Mouse (Mus musculus): Measurements from ENCODE around the gene Prcd. TPM values are rescaled to one million over a fixed set of nuclear protein-coding genes. Genes with fewer than 3 reads are reported as not detected.

The Prcd gene
- total and polyA plus RNA-seq, 2 experiments from 2014 or later = 2.5 TPM; not detected in 1

- DNase-seq (ENCODE audit: low spot score) (no peak), ATAC-seq (ENCODE audit: insufficient read depth, low read depth) (no peak)
- Histone ChIP-seq H3K9ac (replicated peaks; ENCODE audit: low read depth, low read length) (no peak overlapping the region), H3K9me3 (replicated peaks; ENCODE audit: control insufficient read depth, low read length) (no peaks in the 10 kb centered on the region), H3K36me3 (replicated peaks; ENCODE audit: control insufficient read depth, insufficient read depth, low read length) (peaks cover 61% of the 10 kb centered on the region), H3K4me2 (ENCODE audit: low read depth, low read length) (no peak overlapping the region), H3K4me1 (ENCODE audit: control insufficient read depth, insufficient read depth) (peaks cover 28% of the 10 kb centered on the region), H3K27ac (ENCODE audit: low read depth) (no peak overlapping the region), H3K4me3 (ENCODE audit: low read depth, low read length) (no peak overlapping the region), H3K27me3 (ENCODE audit: control insufficient read depth, insufficient read depth, low read length) (no peaks in the 10 kb centered on the region)
- no peak for TF ChIP-seq CTCF (IDR thresholded peaks at IDR 0.05; ENCODE audit: low read depth)
- TF ChIP-seq EP300 (IDR thresholded peaks at IDR 0.05; ENCODE audit: low read depth) = no peak
- WGBS = 81% methylated on average over 14 of the region's 14 CpGs
These were observed 23.0 kb downstream of the Prcd start for GRCm38 (mm10) chr11:116676175-116676976.

GRCm38 (mm10) chr11:116677711-116678441 is 24.5 kb downstream of the Prcd start:
- Histone ChIP-seq H3K4me2 (ENCODE audit: low read depth, low read length) (no peak overlapping the region), H3K27me3 (ENCODE audit: control insufficient read depth, insufficient read depth, low read length) (no peaks in the 10 kb centered on the region), H3K9me3 (replicated peaks; ENCODE audit: control insufficient read depth, low read length) (no peaks in the 10 kb centered on the region), H3K27ac (ENCODE audit: low read depth) (no peak overlapping the region), H3K9ac (replicated peaks; ENCODE audit: low read depth, low read length) (no peak overlapping the region), H3K36me3 (replicated peaks; ENCODE audit: control insufficient read depth, insufficient read depth, low read length) (peaks cover 66% of the 10 kb centered on the region), H3K4me1 (ENCODE audit: control insufficient read depth, insufficient read depth) (peaks cover 18% of the 10 kb centered on the region), H3K4me3 (ENCODE audit: low read depth, low read length) (no peak overlapping the region)
- WGBS = 74% methylated on average over 8 of the region's 8 CpGs
- ATAC-seq (ENCODE audit: insufficient read depth, low read depth) (no peak), DNase-seq (ENCODE audit: low spot score) (no peak)
- TF ChIP-seq EP300 (IDR thresholded peaks at IDR 0.05; ENCODE audit: low read depth) = no peak
- TF ChIP-seq CTCF (IDR thresholded peaks at IDR 0.05; ENCODE audit: low read depth) = no peak

DNA sequence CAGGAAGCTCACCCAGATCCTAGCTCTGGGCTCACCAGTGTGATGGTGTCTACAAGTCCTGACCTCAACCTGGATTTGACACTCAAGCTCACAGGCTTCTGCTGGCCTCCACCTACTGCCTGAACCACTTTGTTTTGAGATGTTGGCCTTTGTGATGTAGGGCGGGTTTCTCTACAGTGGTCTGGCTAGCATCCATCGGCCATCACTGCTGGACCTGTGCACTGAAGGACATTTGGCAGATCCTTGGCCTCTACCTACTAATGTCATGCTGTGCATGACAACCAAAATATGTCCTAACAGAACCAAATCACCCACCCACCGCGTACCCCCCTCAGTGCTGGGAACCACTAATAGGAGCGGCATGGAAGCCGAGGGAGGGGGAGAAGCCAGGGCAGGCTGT is 25.8 kb downstream of the Prcd start:
- 85% methylated on average over 6 of the region's 6 CpGs for WGBS
- peaks cover 55% of the 10 kb centered on the region for H3K36me3 ChIP-seq (replicated peaks; ENCODE audit: control insufficient read depth, insufficient read depth, low read length)
- no peak for ATAC-seq (ENCODE audit: insufficient read depth, low read depth)
- H3K9ac ChIP-seq (replicated peaks; ENCODE audit: low read depth, low read length) = no peak overlapping the region
- H3K4me2 ChIP-seq (ENCODE audit: low read depth, low read length) = no peak overlapping the region
- H3K4me1 ChIP-seq (ENCODE audit: control insufficient read depth, insufficient read depth) = peaks cover 12% of the 10 kb centered on the region
- TF ChIP-seq CTCF (IDR thresholded peaks at IDR 0.05; ENCODE audit: low read depth) (no peak), EP300 (IDR thresholded peaks at IDR 0.05; ENCODE audit: low read depth) (no peak)
- H3K27me3 ChIP-seq (ENCODE audit: control insufficient read depth, insufficient read depth, low read length) = no peaks in the 10 kb centered on the region
- no peak overlapping the region for H3K4me3 ChIP-seq (ENCODE audit: low read depth, low read length)
- H3K27ac ChIP-seq (ENCODE audit: low read depth) = no peak overlapping the region
- H3K9me3 ChIP-seq (replicated peaks; ENCODE audit: control insufficient read depth, low read length) = no peaks in the 10 kb centered on the region
- DNase-seq (ENCODE audit: low spot score) = no peak

DNA sequence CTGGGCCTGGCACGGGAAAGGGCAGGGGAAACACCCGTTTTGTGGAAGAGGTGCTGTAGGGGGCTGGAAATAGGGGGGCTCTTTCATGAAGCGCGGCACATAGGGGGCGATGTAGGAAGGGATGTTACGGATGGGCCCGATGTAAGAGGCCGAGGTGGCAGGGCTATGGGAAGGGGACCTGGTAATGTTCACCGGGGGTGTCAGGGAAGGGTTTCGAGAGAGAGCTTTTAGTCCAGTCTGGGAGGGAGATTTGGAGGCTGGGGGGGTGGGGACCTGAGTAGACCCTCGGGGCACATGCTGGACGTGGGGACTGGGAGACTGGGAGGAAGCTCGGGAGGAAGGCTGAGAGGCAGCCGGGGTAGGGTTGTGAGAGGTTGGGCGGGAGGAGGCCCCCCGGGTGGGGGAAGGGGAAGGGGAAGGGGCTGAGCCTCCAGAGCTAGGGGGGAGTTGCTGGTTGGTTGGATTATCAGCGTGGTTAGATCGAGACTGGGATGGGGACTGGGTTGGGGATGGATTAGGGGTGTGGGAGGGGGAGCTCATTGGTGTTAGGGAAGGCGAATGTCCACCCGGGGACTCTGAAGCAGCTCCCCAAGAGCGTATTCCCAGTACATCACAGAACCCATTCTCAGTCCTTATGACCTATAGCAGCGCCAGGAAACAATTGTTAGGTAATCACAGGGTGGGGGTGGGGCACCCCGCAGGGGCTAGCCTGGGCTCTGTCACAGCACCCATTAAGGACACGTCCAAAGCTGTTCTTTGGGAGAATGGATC is 27.2 kb downstream of the Prcd start:
- H3K4me3 ChIP-seq (ENCODE audit: low read depth, low read length) = no peak overlapping the region
- no peak overlapping the region for H3K9ac ChIP-seq (replicated peaks; ENCODE audit: low read depth, low read length)
- TF ChIP-seq CTCF (IDR thresholded peaks at IDR 0.05; ENCODE audit: low read depth) (no peak), EP300 (IDR thresholded peaks at IDR 0.05; ENCODE audit: low read depth) (no peak)
- ATAC-seq (ENCODE audit: insufficient read depth, low read depth) (no peak), DNase-seq (ENCODE audit: low spot score) (no peak)
- no peaks in the 10 kb centered on the region; the same call in 1 of the 2 replicates for H3K4me1 ChIP-seq (ENCODE audit: control insufficient read depth, insufficient read depth)
- WGBS = 76% methylated on average over 24 of the region's 24 CpGs
- H3K27ac ChIP-seq (ENCODE audit: low read depth) = no peak overlapping the region
- H3K27me3 ChIP-seq (ENCODE audit: control insufficient read depth, insufficient read depth, low read length) = no peaks in the 10 kb centered on the region
- peaks cover 46% of the 10 kb centered on the region for H3K36me3 ChIP-seq (replicated peaks; ENCODE audit: control insufficient read depth, insufficient read depth, low read length)
- no peaks in the 10 kb centered on the region for H3K9me3 ChIP-seq (replicated peaks; ENCODE audit: control insufficient read depth, low read length)
- no peak overlapping the region for H3K4me2 ChIP-seq (ENCODE audit: low read depth, low read length)

DNA sequence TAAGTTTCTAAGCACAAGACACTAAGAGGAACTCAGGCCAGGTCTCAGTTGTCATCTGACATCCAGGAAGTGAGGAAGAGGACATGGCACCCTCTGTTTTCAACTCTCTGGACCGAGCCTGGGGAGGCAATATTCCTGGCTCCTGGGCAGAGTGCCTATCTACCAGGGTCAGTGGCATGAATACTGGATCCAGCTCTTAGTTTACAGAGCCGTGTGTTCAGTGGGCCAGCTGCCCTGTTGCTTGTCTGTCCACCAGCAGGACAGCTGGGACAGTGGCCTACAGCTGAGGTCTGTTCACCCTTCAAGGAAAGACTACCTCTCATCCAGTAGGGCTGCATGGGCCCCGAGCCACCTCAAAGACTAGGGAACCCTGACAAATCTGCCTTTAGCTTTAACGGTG is 27.8 kb downstream of the Prcd start:
- Histone ChIP-seq H3K27ac (ENCODE audit: low read depth) (no peak overlapping the region), H3K27me3 (ENCODE audit: control insufficient read depth, insufficient read depth, low read length) (no peaks in the 10 kb centered on the region), H3K4me2 (ENCODE audit: low read depth, low read length) (no peak overlapping the region), H3K4me3 (ENCODE audit: low read depth, low read length) (no peak overlapping the region), H3K9me3 (replicated peaks; ENCODE audit: control insufficient read depth, low read length) (no peaks in the 10 kb centered on the region), H3K9ac (replicated peaks; ENCODE audit: low read depth, low read length) (no peak overlapping the region), H3K36me3 (replicated peaks; ENCODE audit: control insufficient read depth, insufficient read depth, low read length) (peaks cover 39% of the 10 kb centered on the region), H3K4me1 (ENCODE audit: control insufficient read depth, insufficient read depth) (no peaks in the 10 kb centered on the region; the same call in 1 of the 2 replicates)
- TF ChIP-seq EP300 (IDR thresholded peaks at IDR 0.05; ENCODE audit: low read depth) (no peak), CTCF (IDR thresholded peaks at IDR 0.05; ENCODE audit: low read depth) (no peak)
- WGBS = 56% methylated on average over 4 of the region's 4 CpGs
- ATAC-seq (ENCODE audit: insufficient read depth, low read depth) = no peak
- DNase-seq (ENCODE audit: low spot score) = no peak
